Mouse (Mus musculus): ENCODE measurements around the gene Pnmal2.
A peak's percentile ranks its signal among the peaks of the same experiment; 100 is the strongest.

DNA sequence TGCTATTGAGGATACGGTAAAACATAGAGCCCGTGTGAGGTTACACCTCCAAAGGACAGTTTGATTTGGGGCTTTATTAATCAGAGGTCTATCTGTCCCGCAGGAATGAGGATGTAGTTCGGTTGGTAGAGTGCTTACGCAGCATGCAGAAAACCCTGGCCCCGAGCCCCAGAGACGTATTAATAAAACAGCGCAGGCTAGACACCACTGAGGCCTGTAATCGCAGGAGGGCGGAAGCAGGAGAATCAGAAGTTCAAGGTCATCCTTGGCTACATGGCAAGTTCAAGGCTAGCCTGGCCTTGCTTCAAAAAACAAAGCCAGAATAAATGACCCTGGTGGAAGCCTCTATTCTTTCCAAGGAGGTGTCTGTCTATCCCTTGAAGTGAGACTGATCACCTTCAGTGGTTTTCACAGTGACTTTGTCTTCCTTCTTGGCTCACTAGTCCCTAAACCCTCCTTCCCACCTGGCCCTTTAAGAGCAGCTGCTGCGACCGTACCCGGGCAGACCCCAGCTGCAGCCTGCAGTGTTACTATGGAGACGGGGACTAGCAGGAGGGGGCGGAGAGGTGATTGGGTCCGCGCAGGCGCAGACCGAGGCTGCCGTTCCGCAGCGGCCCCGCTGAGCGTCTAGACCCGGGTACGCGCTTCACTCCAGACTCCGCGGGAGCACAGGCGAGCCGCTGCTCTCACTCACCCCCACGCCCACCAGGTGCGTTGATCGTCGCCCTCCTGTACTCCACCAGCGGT lies at the start of gene Pnmal2:
- TF ChIP-seq CTCF (IDR thresholded peaks at IDR 0.05; ENCODE audit: insufficient read depth, low read depth, low read length) (no peak), POLR2A (IDR thresholded peaks at IDR 0.05; ENCODE audit: insufficient read depth, low read depth, low read length) (peak; percentile 98)
